Mouse (Mus musculus) MEL (cell line): ENCODE measurements at regions not wholly inside any gene's neighbourhood (a gene's known extent, or its start where the extent isn't known, plus 50 kb on each side); places are given as distances from the start of the nearest gene placed in this dataset.

Experiments
- CTCF ChIP-seq, 3 experiments: IDR thresholded peaks in 2 of 3; conservative IDR thresholded peaks in 1 of 3; 2 replicates each; pipeline ENCODE4 v1.5.1; 2011 to 2012; ENCODE audit warnings: low read length in 3 of 3, low read depth in 2 of 3, mild to moderate bottlenecking in 2 of 3, improper control_type of control experiment in 1 of 3, inconsistent platforms in 1 of 3, mixed read lengths in 1 of 3, moderate library complexity in 1 of 3; ENCODE audit not compliant: control insufficient read depth in 1 of 3, insufficient read depth in 1 of 3, poor library complexity in 1 of 3, severe bottlenecking in 1 of 3
- ZNF384 ChIP-seq: IDR thresholded peaks from 2 replicates; pipeline ENCODE4 v1.6.1; 2012; ENCODE audit warnings: low read depth, mild to moderate bottlenecking, inconsistent platforms, low read length, improper control_type of control experiment

DNA sequence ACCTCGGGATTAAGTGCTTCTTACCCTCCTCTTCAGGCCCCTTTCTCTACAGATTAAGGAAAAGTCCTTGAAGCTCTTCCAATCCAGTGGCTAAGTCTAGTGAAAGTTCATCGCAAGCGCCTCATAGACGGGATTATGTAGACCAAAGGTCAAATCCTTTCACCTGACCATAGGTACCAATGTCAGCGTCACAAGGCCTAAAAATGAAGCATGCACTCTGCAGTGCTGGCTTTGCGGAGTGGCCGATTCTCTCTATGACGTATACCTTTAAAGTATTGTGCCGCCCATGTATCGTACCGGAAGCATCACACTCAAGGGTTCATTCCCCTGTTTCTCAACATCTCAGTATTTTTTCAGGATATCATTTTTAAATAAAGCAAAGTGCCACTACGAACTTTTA is 100.5 kb upstream of the Npvf start:
- no peak for TF ChIP-seq CTCF (IDR thresholded peaks at IDR 0.05 in 2 of 3, conservative IDR thresholded peaks at IDR 0.05 in 1 of 3; ENCODE audit: control insufficient read depth in 1 of 3, insufficient read depth in 1 of 3, low read depth in 2 of 3, low read length in 3 of 3, poor library complexity in 1 of 3, severe bottlenecking in 1 of 3)
- no peak for TF ChIP-seq ZNF384
